Mouse (Mus musculus) kidney, postnatal 25 days (tissue): ENCODE measurements around the gene Dnph1.

Experiments
- DNase-seq, 2 experiments: peaks; one replicate each; pipeline ENCODE4 v3.0.0; 2021; ENCODE audit warnings: mixed read lengths in 2 of 2

The Dnph1 gene

GRCm38 (mm10) chr17:46503847-46504638 lies 7.5 kb downstream of the Dnph1 start:
- DNase-seq: peak; percentile 89 to 96

GRCm38 (mm10) chr17:46505617-46506016 lies 9.1 kb downstream of the Dnph1 start:
- peak; percentile 82 to 93 for DNase-seq

GRCm38 (mm10) chr17:46511059-46511710 lies 14.7 kb downstream of the Dnph1 start:
- peak in 1 of 2 experiments; percentile 42 for DNase-seq

GRCm38 (mm10) chr17:46513329-46513728 lies 16.8 kb downstream of the Dnph1 start:
- DNase-seq: no peak

GRCm38 (mm10) chr17:46519971-46520370 lies 23.5 kb downstream of the Dnph1 start:
- DNase-seq: no peak

- DNase-seq: no peak
Observed at GRCm38 (mm10) chr17:46520385-46520979, 24.0 kb downstream of the Dnph1 start.

GRCm38 (mm10) chr17:46521174-46521573 lies 24.7 kb downstream of the Dnph1 start:
- no peak for DNase-seq

- DNase-seq: no peak
Observed at GRCm38 (mm10) chr17:46521963-46522668, 25.6 kb downstream of the Dnph1 start.

- no peak for DNase-seq
Observed at GRCm38 (mm10) chr17:46525065-46525464, 28.6 kb downstream of the Dnph1 start.

- peak; percentile 79 for DNase-seq
Observed at GRCm38 (mm10) chr17:46525579-46526307, 29.2 kb downstream of the Dnph1 start.

GRCm38 (mm10) chr17:46543661-46544060 lies 47.1 kb downstream of the Dnph1 start:
- DNase-seq: no peak

GRCm38 (mm10) chr17:46545813-46546564 lies 49.5 kb downstream of the Dnph1 start, which contains the start of gene Cul9:
Gene Cul9, minus strand, starts transcription at chr17:46546388.
- peak; percentile 82 to 93 for DNase-seq

GRCm38 (mm10) chr17:46546591-46546990 lies 50.1 kb downstream of the Dnph1 start:
- no peak for DNase-seq

GRCm38 (mm10) chr17:46546995-46547394 lies 50.5 kb downstream of the Dnph1 start:
- no peak for DNase-seq

GRCm38 (mm10) chr17:46547923-46548322 lies 51.4 kb downstream of the Dnph1 start:
- no peak for DNase-seq

- DNase-seq: peak; percentile 48 to 78
Observed at GRCm38 (mm10) chr17:46548741-46549140, 52.2 kb downstream of the Dnph1 start.

GRCm38 (mm10) chr17:46549193-46549592 lies 52.7 kb downstream of the Dnph1 start:
- DNase-seq: peak; percentile 88 to 91
